8 mouse cellular contexts compared by ENCODE assay signal in the genomic region with DNA sequence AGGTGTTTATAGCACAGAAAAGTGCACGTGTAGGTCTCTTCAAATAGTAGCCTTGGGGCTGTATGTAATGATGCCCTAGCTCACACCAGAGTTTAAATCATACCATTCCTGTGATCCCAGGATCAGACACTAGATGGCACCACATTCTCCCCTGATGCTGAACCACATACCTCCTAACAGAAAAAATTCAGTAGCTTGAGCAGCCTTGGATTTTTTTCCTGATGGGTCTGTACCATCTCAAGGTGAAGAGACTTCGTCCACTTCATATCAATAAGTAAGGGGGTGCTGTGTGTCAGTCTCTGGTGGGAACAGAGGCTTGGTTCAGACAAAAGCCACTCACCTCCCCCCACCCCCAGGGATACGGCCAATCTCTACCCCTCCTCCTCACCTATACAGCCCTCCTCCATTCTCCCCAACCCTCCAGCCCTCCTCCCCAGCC. TPM values are rescaled to one million over a fixed set of nuclear protein-coding genes. Genes with fewer than 3 reads are reported as not detected.
DNase-seq lines count a peak whose midpoint lies in the region; ATAC-seq and TF ChIP-seq lines count a peak whose summit lies in the region.

No protein-coding gene starts in this region.

- no peak overlapping the region for H3K9ac ChIP-seq in forebrain, embryonic 15.5 days (replicated peaks)
- H3K9ac ChIP-seq in hindbrain, embryonic 15.5 days, result no peak overlapping the region
- H3K9ac ChIP-seq in lung, postnatal 0 days (replicated peaks; ENCODE audit: low read depth), result no peak overlapping the region

- H3K9me3 ChIP-seq in forebrain, embryonic 15.5 days, result no peaks in the 10 kb centered on the region
- H3K9me3 ChIP-seq in hindbrain, embryonic 15.5 days, result no peaks in the 10 kb centered on the region
- no peaks in the 10 kb centered on the region for H3K9me3 ChIP-seq in lung, postnatal 0 days (ENCODE audit: low read length)

- peak; percentile 76 for DNase-seq in T-cell, adult 2 months (ENCODE audit: low spot score)
- DNase-seq in cerebellum, adult 11-12 months, result peak; percentile 61
- peak; percentile 83 to 87 for DNase-seq in layer of hippocampus, postnatal 10 days (ENCODE audit: low spot score in 2 of 2)
- peak; percentile 85 for DNase-seq in lung, postnatal 0 days (ENCODE audit: low spot score)
- peak; percentile 66 for DNase-seq in right cerebral cortex, adult 18-20 months
- DNase-seq in yolk sac, embryonic 10.5 days (ENCODE audit: low spot score), result peak; percentile 48

- no peak overlapping the region for H3K4me3 ChIP-seq in forebrain, embryonic 15.5 days
- no peak overlapping the region for H3K4me3 ChIP-seq in hindbrain, embryonic 15.5 days
- H3K4me3 ChIP-seq in lung, postnatal 0 days (ENCODE audit: low read depth, low read length), result no peak overlapping the region

- H3K27ac ChIP-seq in forebrain, embryonic 15.5 days (replicated peaks), result no peak overlapping the region
- no peak overlapping the region for H3K27ac ChIP-seq in hindbrain, embryonic 15.5 days (replicated peaks)
- no peak overlapping the region for H3K27ac ChIP-seq in lung, postnatal 0 days (ENCODE audit: low read length)

- WGBS in forebrain, embryonic 15.5 days, result 33% methylated on average over 3 of the region's 3 CpGs
- 31% methylated on average over 3 of the region's 3 CpGs for WGBS in hindbrain, embryonic 15.5 days
- WGBS in lung, postnatal 0 days, result 11% methylated on average over 3 of the region's 3 CpGs

- peak; percentile 74 for ATAC-seq in forebrain, embryonic 15.5 days (replicated peaks)
- peak; percentile 83 for ATAC-seq in hindbrain, embryonic 15.5 days (ENCODE audit: low FRiP score, low read depth)
- ATAC-seq in lung, postnatal 0 days, result peak; percentile 49

- no peak for TF ChIP-seq EP300 in lung, postnatal 0 days (IDR thresholded peaks at IDR 0.05)

- peak; percentile 88 for TF ChIP-seq CTCF in lung, postnatal 0 days (IDR thresholded peaks at IDR 0.05)

- H3K4me2 ChIP-seq in forebrain, embryonic 15.5 days (replicated peaks), result no peak overlapping the region
- no peak overlapping the region for H3K4me2 ChIP-seq in hindbrain, embryonic 15.5 days
- no peak overlapping the region for H3K4me2 ChIP-seq in lung, postnatal 0 days (replicated peaks; ENCODE audit: low read depth, low read length)

- H3K36me3 ChIP-seq in forebrain, embryonic 15.5 days, result no peaks in the 10 kb centered on the region
- H3K36me3 ChIP-seq in hindbrain, embryonic 15.5 days, result no peaks in the 10 kb centered on the region
- H3K36me3 ChIP-seq in lung, postnatal 0 days (ENCODE audit: insufficient read depth, low read length), result no peaks in the 10 kb centered on the region

- no peaks in the 10 kb centered on the region for H3K4me1 ChIP-seq in forebrain, embryonic 15.5 days
- H3K4me1 ChIP-seq in hindbrain, embryonic 15.5 days (replicated peaks), result no peaks in the 10 kb centered on the region; the same call in 1 of the 2 replicates
- no peaks in the 10 kb centered on the region for H3K4me1 ChIP-seq in lung, postnatal 0 days (ENCODE audit: insufficient read depth, low read depth, low read length)

- no peaks in the 10 kb centered on the region for H3K27me3 ChIP-seq in forebrain, embryonic 15.5 days
- H3K27me3 ChIP-seq in hindbrain, embryonic 15.5 days, result no peaks in the 10 kb centered on the region
- H3K27me3 ChIP-seq in lung, postnatal 0 days (replicated peaks; ENCODE audit: insufficient read depth, low read length), result no peaks in the 10 kb centered on the region

RNA-seq across cellular contexts. Expression of a gene that starts 18.3 kb away (rescaled TPM):
- polyA plus RNA-seq in forebrain, embryonic 15.5 days (2015; fragmentation: Nextera tagmentation; extraction: Ambion mirVana), result 41.9 and 44.1 TPM in 2 replicates
- 55.6 and 59.2 TPM in 2 replicates for polyA plus RNA-seq in hindbrain, embryonic 15.5 days (2015; fragmentation: Nextera tagmentation; extraction: Ambion mirVana)
- total RNA-seq in layer of hippocampus, postnatal 10 days (2021), result 10 to 100 TPM; 34.2 to 36.9 TPM
- 49.2 and 58.8 TPM in 2 replicates for polyA plus RNA-seq in lung, postnatal 0 days (2015; fragmentation: Nextera tagmentation; extraction: Ambion mirVana)
